Mouse (Mus musculus): ENCODE measurements around the gene Ccr6.
A peak's percentile ranks its signal among the peaks of the same experiment; 100 is the strongest.

Ccr6 gene

DNA sequence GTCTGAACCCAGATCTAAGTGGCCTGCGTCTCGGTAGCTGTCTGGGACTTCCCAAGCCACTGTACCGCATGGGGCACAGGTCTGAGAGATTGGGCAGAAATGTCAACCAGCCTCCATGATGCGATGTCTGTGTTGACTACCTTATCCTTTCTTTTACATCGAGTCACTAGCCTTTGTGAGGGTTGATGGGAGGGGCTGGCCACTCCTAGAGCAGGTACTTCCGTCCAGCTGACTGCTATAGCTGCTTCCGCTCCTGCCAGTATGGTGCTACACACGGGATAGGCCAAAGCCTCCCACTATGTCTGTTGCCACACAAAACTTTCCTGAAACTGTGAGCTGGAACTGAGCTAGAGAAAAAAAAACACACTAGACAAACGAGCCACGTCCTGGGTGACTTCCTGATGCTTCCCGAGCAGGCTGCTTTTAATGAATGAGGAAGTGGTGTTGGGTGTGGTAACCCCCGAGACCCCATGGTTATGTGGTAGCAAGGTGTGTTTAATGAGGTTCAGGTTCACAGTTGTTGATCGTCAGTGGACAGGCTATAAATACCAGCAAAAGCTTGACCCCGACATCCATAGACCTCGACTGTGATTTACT is 2.1 kb upstream of the Ccr6 start:
- DNase-seq (ENCODE audit: low spot score in 2 of 2) = no peak

DNA sequence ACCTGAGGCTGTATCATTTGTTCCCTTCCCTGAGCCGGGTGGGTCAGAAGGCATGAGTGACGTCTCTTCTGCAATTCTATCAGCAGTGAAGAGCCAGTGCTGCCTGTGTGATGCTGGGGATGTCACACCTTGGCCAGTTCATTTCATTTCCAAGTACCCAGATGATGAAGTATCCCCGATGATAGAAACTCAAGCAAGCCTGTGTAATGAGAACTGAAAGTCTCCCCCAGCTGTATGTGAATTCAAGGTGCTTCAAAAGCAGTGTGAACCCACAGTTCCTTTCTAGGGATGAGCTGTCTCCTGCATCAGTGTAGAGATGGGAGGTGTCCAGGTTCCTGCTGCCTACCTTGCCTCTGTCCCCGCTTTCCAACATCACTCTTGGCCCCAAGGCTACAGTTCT is 1.3 kb upstream of the Ccr6 start:
- DNase-seq (ENCODE audit: low spot score in 2 of 2) = no peak

DNA sequence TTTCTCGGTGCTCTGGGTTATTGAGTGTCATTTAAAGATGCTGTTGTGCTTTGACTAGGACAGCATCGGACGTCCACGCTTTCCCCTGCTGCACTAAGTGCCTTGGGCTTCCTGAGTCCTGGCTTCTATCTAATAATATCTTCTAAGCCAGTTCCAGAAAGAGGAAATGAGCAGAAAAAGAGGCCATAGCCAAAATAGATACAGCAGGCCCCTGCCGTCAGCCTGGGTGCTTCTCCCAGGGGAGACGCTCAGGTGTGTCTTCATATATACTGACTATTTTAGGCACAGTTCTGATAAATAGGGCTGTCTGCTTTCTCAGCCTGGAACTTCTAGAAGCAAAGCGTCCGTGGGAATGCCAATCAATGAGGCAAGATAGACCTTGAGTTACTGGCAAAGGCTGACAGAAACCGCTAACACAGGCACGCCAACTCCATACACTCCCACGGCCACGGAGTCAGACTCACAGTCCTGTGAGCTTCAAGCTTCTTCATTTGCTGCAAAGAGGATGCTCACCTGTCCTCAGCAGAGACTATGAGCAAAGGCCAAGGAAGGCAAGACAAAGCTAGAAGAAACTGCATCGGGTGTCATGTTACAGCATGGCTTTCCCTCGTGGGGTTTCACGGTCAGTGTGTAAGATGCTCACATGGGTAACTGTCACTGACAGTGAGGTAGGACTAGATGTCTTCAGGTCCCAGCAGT is 2.3 kb downstream of the Ccr6 start:
- DNase-seq (ENCODE audit: low spot score in 2 of 2) = no peak

DNA sequence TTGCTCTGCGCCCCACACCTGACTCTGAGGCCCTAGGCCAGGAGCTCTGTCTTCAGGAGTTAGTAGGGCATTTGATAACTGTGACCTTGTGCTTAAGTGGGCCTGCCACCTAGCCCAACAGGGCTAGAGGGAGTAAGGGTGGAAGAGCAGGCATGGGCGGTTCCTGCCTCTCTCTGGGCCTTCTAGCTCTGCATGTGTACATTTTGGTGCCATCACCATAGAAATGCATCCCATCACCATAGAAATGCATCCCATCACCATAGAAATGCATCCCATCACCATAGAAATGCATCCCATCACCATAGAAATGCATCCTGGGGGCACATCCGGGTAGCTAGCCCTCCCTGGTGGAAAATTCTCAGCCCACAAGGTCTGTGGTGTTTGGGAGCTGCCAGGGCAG is 3.7 kb downstream of the Ccr6 start:
- no peak for DNase-seq (ENCODE audit: low spot score in 2 of 2)

DNA sequence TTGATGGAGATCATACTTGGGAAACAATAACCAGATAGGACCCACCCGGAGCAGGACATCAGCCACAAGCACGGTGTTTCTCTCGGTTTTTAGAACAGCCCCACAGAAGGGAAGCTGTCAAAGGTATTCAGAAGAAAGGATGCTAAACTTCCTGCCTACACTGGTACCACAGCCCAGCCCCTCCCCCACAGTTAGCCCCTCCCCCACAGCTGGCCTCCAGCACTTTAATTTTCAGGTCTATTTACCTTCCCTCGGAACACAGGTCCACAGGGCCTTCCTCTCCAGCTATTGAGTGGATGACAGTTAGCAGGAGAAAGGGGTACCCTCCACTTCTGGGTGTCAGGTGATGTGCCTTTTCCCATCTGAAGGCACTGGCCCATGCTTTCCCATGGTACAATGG is 4.7 kb downstream of the Ccr6 start:
- no peak for DNase-seq (ENCODE audit: low spot score in 2 of 2)

DNA sequence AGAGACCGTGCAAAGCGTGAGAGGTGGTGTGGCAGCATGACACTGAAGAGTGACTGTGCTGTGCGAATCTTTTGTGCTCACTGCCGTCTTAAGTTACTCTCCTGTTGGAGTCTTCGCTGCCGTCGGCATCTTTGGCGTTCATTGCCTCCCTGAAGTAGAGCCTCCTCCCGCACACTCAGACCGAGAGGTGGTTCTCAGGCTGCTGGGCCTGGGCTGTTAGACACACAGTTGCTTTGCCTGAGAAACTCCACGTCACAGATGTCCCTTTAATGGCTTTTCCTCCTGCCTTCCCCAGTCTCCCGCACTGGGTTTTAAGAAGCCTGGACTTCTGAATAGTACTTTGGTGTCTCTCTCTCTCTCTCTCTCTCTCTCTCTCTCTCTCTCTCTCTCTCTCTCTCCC is 5.8 kb downstream of the Ccr6 start:
- no peak for DNase-seq (ENCODE audit: low spot score in 2 of 2)

DNA sequence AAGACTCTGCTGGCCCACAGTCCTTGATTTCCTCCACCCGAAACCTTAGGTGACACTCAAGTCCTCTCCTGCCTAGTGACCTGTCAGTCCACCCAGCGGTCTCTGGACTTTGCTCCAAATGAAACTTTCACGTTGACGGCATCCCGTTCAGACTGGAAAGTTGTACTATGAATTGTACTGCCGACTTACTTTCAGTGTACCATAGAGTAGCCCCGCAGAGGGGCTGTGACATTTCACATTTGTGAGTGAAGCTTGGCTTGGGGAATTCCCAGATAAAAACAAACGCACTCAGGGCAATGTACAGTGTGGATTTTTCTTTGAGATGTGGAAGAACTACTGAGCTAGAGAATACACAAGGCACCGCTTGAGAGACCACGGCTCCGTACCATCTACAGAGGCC is 6.3 kb downstream of the Ccr6 start:
- DNase-seq (ENCODE audit: low spot score in 2 of 2) = no peak

DNA sequence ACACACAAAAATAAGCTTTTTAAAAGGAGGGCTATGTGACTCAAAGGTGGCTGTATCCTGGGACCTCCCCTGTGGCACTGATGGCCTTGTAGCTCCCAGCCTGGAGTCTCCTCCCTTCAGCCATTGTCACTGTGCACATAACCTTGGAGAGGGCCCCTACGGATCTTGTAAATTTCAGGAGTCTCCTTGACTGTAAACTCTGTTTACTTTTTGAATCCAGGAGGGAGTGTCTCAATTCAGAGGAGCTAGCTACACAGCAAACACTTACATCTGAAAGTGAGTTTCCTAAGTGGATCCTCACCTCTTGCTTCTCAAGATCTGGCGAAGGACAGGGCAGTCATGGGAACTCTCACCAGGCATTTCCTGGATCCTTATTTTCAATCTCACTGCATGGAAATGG is 8.3 kb downstream of the Ccr6 start:
- no peak for DNase-seq (ENCODE audit: low spot score in 2 of 2)

DNA sequence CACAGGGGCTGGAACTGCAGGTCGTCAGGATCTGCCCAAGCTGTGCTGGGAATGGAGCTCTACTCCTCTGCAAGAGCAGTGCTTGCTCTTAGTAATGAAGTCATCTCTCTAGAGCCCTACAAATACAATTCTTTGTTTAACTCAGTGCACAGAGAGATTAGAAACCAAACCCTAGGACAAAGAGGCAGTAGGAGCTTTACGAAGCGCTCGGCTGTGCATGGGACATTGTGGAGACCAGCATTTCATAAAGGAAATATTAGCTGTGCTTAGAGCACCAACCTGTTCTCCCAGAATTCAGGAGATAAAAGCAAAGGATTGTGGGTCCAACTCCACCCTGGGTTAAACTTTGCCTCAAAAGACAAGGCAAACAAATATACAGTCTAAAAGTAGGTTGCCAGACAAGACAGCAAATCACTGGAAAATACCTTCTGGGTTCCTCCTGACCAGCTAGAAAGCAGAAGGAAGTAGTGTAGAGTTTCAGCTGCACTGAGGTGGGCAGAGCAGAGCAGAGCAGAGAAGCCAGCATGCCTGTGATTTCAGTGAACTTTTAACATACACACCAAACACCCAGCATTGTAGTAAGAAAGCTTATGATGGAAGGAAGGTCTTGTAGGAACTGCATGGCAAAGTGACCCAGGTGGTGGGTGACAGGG is 10.4 kb downstream of the Ccr6 start:
- no peak for DNase-seq (ENCODE audit: low spot score in 2 of 2)

DNA sequence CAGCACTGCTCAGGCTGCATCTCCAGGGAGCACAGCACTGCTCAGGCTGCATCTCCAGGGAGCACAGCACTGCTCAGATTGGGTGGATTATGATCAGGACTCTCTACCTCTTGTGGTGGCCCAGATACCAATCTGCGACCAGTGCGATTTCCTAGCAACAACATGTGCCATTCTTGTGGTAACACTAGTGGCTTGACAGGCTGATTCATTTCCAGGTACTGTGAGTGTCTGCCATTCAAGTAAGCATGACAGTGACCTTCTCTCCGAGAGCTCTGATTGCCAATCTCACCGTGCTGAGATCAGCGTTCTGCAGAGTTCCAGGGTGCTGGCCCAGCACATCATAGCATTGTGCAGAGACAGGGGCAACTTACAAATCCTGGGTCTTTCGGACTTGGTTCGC is 15.9 kb downstream of the Ccr6 start:
- no peak for DNase-seq (ENCODE audit: low spot score in 2 of 2)

DNA sequence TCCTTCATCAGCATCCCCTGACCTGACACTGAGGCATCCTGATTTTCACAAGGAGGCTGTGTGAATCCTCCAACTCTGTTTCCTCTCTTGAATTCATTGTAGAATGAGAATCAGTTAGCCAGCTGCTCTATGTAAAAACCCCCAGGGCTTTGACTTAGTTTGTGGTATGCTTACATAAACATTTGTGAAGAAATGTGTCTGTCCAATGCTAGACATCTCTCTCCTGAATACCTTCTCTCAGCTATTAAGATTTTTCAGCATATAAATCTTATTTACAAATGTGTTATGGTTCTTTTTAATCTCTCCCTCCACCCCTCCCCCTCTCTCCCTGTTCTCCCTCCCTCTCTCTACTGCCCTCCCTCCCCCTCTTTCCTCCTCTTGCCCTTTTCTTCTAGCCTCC is 18.4 kb downstream of the Ccr6 start:
- no peak for DNase-seq (ENCODE audit: low spot score in 2 of 2)

DNA sequence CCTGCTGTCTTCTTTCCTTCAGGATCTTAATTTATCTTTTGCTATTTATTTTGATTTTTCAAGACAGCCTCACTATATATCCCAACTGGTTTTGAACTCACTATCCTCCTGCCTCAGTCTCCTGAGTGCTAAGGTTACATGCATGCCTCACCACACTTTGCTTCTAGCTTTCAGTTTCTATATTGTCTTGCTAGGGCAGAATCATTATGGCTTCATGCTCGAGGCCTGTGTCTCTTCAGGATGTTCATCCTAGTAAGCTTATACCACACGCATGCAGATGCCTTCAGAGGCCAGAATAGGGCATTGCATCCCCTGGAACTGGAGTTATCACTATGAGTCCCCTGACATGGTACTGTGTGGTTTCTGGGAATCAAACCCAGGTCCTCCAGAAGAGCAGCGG is 19.1 kb downstream of the Ccr6 start:
- DNase-seq (ENCODE audit: low spot score in 2 of 2) = no peak

DNA sequence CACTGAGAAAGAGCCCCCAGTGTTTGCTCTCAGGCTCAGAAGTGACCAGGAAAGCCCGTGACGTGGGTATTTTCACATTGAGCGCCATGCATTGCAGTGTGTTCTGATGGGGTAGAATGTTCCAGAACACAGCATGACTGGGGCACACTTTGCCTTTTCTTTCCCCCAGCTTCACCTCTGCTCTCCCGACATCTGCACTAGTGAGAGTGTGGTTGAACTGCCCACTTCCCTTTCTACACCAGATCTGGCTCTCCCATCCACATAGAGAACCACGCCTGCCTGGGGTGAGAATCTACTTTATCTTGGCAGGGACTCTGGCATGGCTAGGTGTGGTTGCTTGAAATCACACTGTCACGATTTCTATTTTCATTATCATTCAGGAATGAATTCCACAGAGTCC is 19.7 kb downstream of the Ccr6 start:
- DNase-seq (ENCODE audit: low spot score in 2 of 2) = no peak

DNA sequence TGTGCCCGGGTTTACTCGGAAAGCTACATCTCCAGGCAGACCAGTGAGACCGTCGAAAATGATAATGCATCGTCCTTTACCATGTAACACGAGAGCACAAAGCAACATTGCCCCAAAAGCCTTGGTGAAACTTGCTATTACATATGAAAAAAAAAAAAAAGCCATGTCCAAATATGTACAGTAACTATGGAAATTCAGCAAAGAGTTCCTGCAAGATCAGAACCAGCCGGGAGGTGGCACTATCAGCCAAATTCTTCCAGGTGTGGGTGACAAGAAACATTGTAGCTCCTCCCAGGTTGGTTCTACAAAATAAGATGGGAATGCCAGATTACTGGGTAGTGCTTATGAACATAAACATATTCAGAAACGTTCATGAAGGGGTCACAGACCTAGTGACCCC is 21.1 kb downstream of the Ccr6 start:
- DNase-seq (ENCODE audit: low spot score in 2 of 2) = no peak

DNA sequence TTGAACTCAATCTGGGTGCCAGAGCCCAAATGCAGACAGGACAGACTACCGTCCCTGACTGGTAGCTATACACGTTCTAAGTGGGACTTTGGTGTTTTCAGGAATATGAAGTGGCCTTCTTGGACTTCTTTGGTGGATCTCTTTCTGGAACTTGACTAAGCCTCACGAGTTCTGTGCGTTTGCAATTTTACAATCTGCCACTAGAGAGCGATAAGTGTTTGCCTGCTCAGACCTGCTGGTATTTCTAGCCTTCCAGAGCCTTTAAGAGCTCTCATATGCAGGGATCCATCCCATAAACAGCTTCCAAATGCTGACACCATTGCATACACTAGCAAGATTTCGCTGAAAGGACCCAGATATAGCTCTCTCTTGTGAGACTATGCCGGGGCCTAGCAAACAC is 28.8 kb downstream of the Ccr6 start:
- peak; percentile 61 to 77 for DNase-seq (ENCODE audit: low spot score in 2 of 2)

DNA sequence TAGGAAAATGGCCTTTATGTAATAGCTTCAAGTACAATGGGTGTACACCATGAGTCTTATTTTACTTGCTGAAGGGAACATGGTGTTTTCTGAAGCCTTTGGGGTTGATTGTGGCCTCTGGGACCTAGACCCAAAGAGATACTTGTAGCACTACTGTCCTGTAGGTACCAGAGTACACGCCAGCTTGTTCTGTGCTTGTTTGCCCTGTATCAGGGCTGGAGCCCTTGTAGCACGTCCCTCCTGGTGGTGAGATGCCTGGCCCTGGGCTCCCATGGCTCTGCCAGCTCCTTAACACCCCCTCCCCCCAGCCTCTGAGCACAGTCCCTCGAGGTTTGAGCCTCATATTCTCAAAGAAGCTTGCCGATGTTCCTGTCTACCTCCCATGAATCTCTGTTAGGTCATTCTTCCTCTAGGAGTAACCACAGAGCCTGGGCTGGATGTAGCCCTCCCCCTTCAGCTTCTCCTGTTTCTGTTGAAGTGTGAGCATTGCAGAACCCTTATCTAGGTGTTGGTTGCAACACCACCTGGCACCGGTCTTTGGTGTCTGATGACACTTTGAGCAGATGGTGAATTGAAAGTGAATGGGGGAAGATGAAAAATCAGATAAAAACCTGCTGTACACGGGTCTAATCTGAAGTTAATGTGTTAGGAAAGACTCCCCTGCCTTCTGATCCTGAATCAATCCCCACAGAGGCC is 36.4 kb downstream of the Ccr6 start:
- no peak for DNase-seq (ENCODE audit: low spot score in 2 of 2)

DNA sequence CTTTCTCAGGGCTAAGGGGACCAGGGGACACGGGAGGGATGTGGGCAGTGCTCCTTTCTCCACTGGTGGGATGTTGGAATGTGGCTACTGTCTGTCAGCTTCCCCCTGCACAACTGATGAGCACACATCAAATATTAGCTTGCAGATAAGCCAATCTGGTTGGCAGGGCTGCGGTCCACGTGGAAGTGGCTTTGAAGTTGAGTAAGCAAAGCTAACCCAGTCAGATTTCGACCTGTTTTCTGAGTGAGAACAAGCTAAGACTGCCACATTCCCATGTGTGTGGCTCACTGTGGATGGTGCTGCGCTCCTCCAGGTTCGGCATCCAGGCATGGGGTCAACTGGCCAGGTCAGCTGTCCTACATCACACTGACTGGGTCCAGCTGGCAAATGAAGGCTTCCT is 37.1 kb downstream of the Ccr6 start:
- no peak for DNase-seq (ENCODE audit: low spot score in 2 of 2)

DNA sequence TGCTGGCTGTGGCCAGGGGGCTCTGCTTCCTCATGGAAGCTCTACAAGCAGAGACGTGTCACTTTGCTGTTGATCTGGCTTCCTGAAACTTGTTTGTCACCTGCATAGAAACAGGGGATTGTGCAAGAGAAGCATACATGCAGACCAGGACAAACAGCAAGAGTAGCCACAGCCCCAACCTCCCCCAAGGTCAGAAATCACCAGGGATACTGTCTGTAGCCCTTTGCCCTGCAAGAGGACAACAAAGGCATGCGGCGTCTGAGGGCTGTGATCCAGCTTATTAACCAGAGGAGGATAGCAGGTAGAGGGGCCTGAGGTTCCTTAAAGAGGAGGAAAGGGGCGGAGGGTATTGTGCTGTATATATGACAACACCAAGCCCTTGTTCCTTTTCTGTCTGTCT is 40.2 kb downstream of the Ccr6 start:
- DNase-seq (ENCODE audit: low spot score in 2 of 2) = no peak

DNA sequence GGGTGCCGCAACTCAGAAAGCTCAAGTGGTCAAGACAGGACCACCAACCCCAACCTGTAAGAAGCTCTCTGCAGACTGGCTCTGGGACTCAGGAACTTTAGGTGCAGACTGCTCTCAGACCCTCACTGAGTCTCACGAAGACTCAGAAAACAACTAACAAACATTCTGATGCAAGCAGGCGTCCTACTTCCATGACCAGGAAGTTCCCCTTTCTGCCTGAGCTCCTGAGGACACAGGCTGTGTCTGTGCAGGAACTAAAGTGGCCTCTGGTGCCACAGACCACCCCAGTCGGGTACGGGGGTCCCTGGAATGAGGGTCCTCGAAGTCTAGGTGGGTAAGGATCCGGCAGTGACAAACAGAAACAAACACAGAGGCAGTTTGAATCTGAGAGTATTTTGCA is 40.8 kb downstream of the Ccr6 start:
- DNase-seq (ENCODE audit: low spot score in 2 of 2) = no peak

DNA sequence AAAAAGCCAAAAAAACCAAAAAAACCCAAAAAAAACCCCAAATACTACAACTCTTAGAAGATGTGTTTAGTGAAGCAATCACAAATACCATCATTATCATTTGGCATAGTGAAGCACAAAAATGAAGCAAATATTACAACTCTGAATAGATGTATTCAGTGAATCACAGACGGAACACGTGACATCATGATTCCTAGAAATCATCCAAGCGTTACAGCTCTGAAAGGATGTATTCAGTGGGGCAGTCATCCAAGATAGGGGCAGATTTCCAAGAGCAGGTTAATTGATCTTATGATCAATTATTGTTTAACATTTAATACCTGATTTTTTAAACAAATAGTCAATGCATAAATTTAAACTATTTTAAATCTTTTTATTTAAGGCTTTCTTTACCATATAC is 41.4 kb downstream of the Ccr6 start:
- no peak for DNase-seq (ENCODE audit: low spot score in 2 of 2)

DNA sequence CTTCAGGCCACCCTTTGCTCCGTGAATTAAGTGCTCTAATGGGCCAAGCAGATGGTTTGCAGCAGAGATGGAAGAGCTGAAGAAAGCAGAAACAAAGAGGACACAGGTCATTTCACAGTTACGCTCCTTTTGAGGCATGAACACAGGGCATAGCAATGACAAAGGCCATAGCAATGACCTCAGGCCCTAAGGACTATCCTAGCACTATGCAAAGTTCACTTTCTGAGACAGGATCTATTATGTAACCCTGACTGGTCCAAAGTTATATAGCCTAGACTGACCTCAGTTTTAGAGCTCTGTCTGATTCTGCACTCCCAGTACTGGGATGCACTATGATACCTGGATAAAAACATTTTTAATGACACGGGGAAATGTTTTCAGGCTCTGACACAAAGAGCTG is 42.5 kb downstream of the Ccr6 start:
- DNase-seq (ENCODE audit: low spot score in 2 of 2) = no peak

DNA sequence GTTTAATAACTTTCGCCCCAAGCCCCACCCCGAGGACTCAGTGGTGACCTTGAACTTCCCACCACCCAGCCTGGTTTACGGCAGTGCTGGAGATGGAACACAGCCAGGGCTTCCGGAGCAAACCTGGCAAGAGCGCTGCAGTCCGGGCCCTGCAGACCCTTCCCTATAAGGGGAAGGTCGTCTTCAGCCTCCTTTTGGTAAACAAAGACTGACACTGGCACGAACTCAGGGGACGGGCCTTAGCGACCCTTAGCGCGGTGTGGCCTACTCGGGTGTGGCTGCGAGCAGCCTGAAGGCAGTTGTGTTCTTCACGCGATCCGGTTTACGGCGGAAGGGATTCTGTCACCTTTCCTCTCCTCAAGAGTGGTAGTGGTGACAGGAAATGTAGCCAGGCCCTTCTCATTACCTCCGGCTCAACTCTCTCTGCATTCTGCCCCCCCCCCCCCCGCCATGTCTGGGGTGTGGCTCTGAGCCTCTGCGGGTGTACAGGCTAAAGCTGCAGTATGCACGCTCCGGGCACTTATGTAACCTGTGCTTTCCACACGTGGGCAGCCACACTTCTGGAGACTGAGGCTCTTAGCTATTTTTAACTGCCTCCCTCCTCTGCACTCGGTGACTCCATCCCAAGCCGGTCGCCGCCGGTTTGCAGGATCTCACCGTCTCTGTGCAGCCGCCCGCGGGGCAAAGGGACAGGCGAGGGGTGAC is 47.1 kb downstream of the Ccr6 start, which contains the start of gene Mpc1:
Gene Mpc1, plus strand, starts transcription at position 84 of the 705 bp plus-strand sequence.
- DNase-seq (ENCODE audit: low spot score in 2 of 2) = peak; percentile 87 to 93

All from right cerebral cortex, postnatal 10 days (tissue).